Mouse (Mus musculus) layer of hippocampus, postnatal 14 days (tissue): Measurements from ENCODE around the gene Carm1. TPM values are rescaled to one million over a fixed set of nuclear protein-coding genes. Genes with fewer than 3 reads are reported as not detected.

Source experiments
- DNase-seq, 2 experiments: peaks; one replicate each; pipeline ENCODE4 v3.0.0; 2021 to 2022; ENCODE audit warnings: low spot score in 2 of 2, mixed read lengths in 1 of 2
- microRNA-seq, 2 experiments: library from miRNA; unstranded; fragments of <30 nt; microRNA quantifications; one replicate each; pipeline ENCODE4 v1.2.0; 2021
- total RNA-seq, 2 experiments: library from RNA; stranded (reverse); gene quantifications; 2 replicates each; pipeline ENCODE4 v1.2.3; 2021

Gene Carm1
- total RNA-seq, 2 experiments from 2014 or later: 66.5 to 68.8 TPM

DNA sequence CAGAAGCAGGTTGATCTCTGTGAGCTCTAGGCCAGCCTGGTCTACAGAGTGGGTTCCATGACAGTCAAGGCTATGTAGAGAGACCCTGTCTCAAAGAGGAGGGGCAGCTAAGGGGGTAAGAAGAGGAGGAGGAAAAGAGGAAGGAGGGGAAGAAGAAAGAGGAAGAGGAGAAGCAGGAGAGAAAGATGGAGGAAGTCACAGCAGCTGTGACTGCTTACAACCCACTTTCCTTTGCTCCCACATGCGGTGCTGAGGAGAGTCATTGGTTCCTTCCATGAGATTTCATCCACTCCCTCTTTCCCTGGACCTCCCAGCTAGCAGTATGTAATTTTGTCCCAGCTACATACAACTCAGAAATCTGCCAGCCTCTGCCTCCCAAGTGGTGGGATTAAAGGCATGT lies 60.0 kb downstream of the Carm1 start:
- no peak for DNase-seq

- no peak for DNase-seq
Measured at GRCm38 (mm10) chr9:21609861-21610260, 63.2 kb downstream of the Carm1 start.

DNA sequence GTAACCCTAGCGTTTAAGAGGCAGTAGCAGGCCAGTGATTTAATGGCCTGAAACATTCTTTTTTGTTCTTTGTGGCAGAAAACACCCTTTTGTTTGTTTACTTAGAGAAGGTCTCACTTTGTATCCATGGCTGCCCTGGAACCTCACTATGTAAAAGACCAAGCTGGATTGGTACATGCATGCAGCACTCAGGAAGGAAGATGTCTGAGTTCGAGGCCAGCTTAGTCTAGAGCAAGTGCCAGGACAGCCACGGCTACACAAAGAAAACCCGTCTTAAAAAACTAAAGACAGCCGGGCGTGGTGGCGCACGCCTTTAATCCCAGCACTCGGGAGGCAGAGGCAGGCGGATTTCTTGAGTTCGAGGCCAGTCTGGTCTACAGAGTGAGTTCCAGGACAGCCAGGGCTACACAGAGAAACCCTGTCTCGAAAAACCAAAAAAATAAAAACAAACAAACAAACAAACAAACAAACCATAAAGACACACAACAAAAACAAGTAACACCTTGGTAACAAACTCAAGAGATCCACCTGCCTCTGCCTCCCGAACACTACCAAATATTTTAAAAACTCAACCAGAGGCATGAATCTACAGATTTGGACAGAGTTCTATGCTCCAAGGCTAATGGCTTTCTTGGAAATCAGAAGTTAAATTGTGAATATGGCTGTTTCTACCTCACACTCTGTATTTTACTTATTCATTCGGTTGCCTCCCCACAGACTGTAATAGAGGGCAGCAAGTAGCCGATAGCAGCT lies 68.3 kb downstream of the Carm1 start:
- no peak for DNase-seq

GRCm38 (mm10) chr9:21615617-21616231 lies 69.0 kb downstream of the Carm1 start, which contains the start of gene Smarca4:
Smarca4 (plus strand) TSS chr9:21616169.
- DNase-seq: peak; percentile 99 to 100

DNA sequence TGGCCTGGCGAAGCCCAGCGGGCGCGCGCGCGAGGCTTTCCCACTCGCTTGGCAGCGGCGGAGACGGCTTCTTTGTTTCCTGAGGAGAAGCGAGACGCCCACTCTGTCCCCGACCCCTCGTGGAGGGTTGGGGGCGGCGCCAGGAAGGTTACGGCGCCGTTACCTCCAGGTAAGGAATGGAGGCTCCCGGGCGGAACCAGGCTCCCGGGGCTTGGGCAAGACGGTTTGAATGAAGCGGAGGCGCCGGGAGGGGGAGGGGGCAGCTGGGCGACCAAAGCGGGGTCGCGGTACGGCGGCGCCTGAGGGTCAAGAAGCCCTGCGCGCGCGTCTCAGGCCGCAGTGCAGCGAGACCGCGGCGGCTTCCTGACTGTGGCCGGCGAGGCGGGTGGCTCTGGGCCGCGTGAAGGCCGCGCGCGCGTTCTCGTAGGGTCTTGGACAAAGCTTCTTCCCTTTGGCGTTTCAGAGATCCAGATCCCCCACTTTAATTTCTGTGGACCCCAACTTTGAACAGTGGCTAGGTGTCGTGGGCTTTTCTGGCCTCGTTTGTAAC lies 69.6 kb downstream of the Carm1 start:
- peak; percentile 86 to 89 for DNase-seq

DNA sequence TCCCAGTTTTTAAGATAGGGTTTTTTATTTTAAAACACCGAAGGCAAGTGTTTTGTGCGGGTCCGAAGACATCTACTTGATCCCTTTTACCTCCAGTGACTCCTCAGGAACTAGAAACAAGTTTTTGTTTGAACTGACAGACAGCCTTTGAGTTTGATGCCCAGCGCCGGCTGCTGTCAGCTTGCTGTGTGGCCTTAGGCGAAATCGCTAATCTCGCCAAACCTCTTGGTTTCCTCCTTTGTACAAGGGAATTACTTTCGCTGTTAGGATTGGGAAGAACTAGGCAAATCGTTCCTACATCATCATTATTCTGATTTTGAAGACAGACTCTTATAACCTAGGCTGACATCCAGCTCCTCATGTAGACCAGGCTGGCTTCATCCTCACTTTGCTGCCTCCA lies 70.4 kb downstream of the Carm1 start:
- no peak for DNase-seq

- no peak for DNase-seq
Measured at GRCm38 (mm10) chr9:21620229-21620628, 73.5 kb downstream of the Carm1 start.

DNA sequence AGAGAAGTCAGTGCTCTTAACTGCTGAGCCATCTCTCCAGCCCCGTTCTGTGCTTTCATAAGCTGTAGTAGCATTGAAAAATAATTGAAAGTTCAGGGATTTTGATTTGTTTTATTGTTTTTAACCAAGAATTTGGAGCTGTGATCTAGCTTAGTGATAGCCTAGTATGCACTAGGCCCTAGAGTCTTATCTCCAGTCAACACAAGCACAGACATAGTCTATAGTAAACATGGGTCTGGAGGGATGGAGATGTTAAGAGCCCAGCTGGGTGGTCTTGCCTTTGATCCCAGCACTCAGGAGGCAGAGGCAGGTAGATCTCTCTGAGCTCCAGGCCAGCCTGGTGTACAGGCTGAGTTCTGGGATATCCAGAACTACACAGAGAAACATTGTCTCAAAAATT lies 76.0 kb downstream of the Carm1 start:
- DNase-seq: no peak

DNA sequence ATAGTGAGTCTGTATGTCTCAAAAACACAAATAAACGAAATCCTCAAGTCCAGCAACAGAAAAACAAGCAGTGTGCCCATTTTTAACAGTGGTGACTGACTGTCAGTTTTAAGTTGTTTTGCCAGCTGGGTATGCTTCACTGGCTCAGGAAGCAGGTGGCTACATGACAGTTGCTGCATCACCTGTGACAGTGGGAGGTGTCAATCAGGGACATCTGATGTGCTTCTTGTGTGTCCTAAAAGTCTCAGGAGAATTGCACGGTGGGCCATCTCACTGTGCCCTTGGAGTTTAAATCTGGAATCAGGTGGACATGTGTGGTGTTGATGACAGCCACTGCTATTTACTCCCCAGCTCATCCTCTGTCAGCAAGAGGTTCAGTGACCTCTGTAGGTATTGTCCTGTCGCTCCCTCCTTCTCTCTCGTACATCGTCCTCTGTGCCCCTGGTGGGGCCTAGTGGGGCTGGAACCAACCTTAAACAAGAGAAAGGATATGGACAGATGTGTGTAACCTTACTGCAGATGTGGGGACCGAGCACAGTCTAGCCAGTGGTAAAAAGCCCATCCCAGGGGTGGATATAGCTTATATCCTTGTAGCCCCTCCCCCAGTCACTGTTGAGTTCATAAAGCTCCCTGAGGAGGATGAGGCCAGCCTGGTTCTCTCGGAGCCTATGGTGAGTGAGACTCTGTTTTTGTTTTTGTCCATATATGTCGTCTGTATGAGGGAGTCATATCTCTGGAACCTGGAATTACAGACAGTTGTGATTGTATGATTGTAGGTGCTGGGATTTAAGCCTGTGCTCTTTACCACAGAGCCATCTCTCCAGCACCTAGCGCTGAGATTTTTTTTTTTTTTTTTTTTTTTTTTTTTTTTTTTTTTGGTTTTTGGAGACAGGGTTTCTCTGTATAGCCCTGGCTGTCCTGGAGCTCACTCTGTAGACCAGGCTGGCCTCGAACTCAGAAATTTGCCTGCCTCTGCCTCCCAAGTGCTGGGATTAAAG lies 78.9 kb downstream of the Carm1 start:
- DNase-seq: no peak

- DNase-seq: no peak
Measured at GRCm38 (mm10) chr9:21626571-21626970, 79.9 kb downstream of the Carm1 start.

DNA sequence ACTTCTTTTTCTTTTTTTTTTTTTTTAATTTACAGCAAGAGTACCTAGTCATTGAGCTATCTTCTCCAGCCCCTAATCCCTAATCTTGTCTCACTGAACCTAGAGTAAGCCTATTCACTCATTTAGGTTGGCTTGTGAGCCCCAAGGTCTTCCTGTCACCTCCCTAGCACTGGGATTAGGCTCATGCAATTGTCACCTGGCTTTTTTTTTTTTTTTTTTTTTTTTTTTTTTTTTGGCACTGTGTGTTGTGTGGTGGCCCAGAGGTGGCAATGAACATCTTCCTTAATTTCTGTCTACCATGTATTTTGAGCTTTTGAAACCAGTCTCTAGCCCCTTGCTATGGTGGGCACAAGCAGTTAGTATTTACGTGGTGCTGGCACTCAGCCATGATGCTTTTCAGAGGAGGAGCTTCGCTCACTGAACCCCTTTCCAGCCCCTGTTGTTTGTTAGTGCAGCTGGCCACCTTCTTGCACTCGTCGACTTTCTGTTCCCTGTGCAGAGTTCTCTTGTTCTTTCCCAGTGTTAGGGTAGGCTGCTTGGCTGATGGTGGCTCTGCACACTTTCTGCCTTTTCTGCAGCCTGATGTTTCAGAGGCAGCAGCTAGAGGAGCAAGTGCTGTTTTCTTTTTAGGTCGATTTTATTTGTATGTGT lies 80.6 kb downstream of the Carm1 start:
- no peak for DNase-seq

GRCm38 (mm10) chr9:21630673-21631072 lies 84.0 kb downstream of the Carm1 start:
- peak in 1 of 2 experiments; percentile 44 for DNase-seq

DNA sequence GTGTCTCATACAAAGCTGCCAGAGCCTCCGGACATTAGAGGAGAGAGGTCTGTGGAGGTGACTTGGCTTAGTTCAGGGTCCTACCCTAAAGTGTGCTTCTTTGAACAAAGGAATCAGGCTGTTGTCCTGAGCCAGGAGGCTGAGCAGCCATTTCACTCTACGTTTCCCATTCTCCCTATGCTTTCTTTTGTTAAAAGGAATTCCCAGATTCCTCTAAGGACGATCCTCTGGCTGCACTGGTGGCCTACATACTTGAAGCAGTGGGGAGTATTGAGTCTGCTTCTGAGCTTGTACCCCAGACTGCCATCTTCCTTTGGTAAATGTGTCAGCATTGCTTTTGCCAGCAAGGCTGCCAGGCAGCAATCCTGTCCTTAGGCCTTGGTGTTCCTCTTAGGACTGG lies 86.4 kb downstream of the Carm1 start:
- DNase-seq: no peak

DNA sequence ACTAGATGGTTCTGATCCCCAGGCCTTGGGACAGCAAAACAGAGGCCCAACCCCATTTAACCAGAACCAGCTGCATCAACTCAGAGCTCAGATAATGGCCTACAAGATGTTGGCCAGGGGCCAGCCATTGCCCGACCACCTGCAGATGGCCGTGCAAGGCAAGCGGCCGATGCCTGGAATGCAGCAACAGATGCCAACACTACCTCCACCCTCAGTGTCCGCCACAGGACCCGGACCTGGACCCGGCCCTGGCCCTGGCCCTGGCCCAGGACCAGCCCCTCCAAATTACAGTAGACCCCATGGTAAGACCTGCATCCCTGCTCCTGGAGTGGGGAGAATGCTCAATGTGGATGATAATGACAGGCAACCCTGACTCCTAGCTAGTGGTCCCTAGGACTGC lies 88.9 kb downstream of the Carm1 start:
- no peak for DNase-seq

- DNase-seq: no peak
Measured at GRCm38 (mm10) chr9:21639031-21639430, 92.3 kb downstream of the Carm1 start.

Small RNAs within 50 kb of the gene (microRNA-seq; reads per million reads assigned to microRNA genes)
- 0 reads per million in 2 experiments for gene Mir1946b

Other genes with a start within 250 kb of the Carm1 start
- gene Ap1m2, start 234.6 kb upstream of the Carm1 start, total RNA-seq: under 1 TPM in 1 of 2 experiments, not detected in 1; 0.50 TPM
- 10 to 100 TPM; 53.4 to 61.0 TPM for gene Slc44a2, start 226.2 kb upstream of the Carm1 start, total RNA-seq
- 10 to 100 TPM; 78.1 to 91.5 TPM for gene Ilf3, start 179.0 kb upstream of the Carm1 start, total RNA-seq
- 10 to 100 TPM; 32.0 to 33.9 TPM for gene Qtrt1, start 135.1 kb upstream of the Carm1 start, total RNA-seq
- 10 to 100 TPM; 70.0 to 77.2 TPM for gene Dnm2, start 122.0 kb upstream of the Carm1 start, total RNA-seq
- 10 to 100 TPM; 13.7 to 15.0 TPM for gene Tmed1, start 36.6 kb upstream of the Carm1 start, total RNA-seq
- under 1 TPM; 0.51 to 0.64 TPM for gene AB124611, start 20.7 kb upstream of the Carm1 start, total RNA-seq
- gene Timm29, start 45.8 kb downstream of the Carm1 start, total RNA-seq: 10 to 100 TPM; 54.3 to 56.9 TPM
- 10 to 100 TPM; 14.7 to 15.9 TPM for gene Yipf2, start 45.9 kb downstream of the Carm1 start, total RNA-seq
- gene Smarca4, start 69.3 kb downstream of the Carm1 start, total RNA-seq: 100 to 1,000 TPM; 121 to 123 TPM
- 10 to 100 TPM; 20.2 to 21.0 TPM for gene Ldlr, start 176.6 kb downstream of the Carm1 start, total RNA-seq
- 1 to 10 TPM; 2.1 to 4.0 TPM for gene Spc24, start 213.4 kb downstream of the Carm1 start, total RNA-seq